Mouse (Mus musculus) liver, postnatal 0 days (tissue): ENCODE measurements at regions not wholly inside any gene's neighbourhood (a gene's known extent, or its start where the extent isn't known, plus 50 kb on each side); places are given as distances from the start of the nearest gene placed in this dataset.

Experiments
- ATAC-seq: fragments of 200-750 bp; cut with Nextera tagmentation; 2 replicates; pipeline ENCODE4 v1.8.0; 2017; ENCODE audit warnings: mild to moderate bottlenecking, moderate library complexity
- DNase-seq: peaks from one replicate; pipeline ENCODE4 v3.0.0-alpha.2; 2016
- H3K27ac ChIP-seq: fragments of 300-500 bp; sonication (generic); 2 replicates; pipeline ENCODE4 v1.5.1; 2014; ENCODE audit warnings: antibody characterized with exemption, moderate library complexity, mild to moderate bottlenecking, low read depth
- H3K27me3 ChIP-seq: fragments of 300-500 bp; sonication (generic); 2 replicates; pipeline ENCODE4 v1.6.1; 2014; ENCODE audit warnings: low read length, control low read depth, mixed read lengths; ENCODE audit not compliant: insufficient read depth
- H3K36me3 ChIP-seq: fragments of 300-500 bp; sonication (generic); replicated peaks from 2 replicates; pipeline ENCODE4 v1.6.1; 2014; ENCODE audit warnings: mild to moderate bottlenecking, control low read depth, low read length, moderate library complexity, mixed read lengths; ENCODE audit not compliant: insufficient read depth
- H3K4me1 ChIP-seq: fragments of 300-500 bp; sonication (generic); 2 replicates; pipeline ENCODE4 v1.6.1; 2014; ENCODE audit warnings: antibody characterized with exemption, mild to moderate bottlenecking, control low read depth; ENCODE audit not compliant: insufficient read depth
- H3K4me2 ChIP-seq: fragments of 300-500 bp; sonication (generic); 2 replicates; pipeline ENCODE4 v1.6.1; 2014; ENCODE audit warnings: low read depth, mild to moderate bottlenecking, low read length, moderate library complexity, mixed read lengths
- H3K4me3 ChIP-seq: fragments of 300-500 bp; sonication (generic); 2 replicates; pipeline ENCODE4 v1.5.1; 2014; ENCODE audit warnings: low read depth, low read length
- H3K9ac ChIP-seq: fragments of 300-500 bp; sonication (generic); replicated peaks from 2 replicates; pipeline ENCODE4 v1.6.1; 2014; ENCODE audit warnings: mild to moderate bottlenecking, moderate library complexity
- H3K9me3 ChIP-seq: fragments of 300-500 bp; sonication (generic); 2 replicates; pipeline ENCODE4 v1.6.1; 2016; ENCODE audit warnings: mild to moderate bottlenecking, control low read depth, low read length, mixed read lengths
- CTCF ChIP-seq: sonication (generic); IDR thresholded peaks from 2 replicates; pipeline ENCODE4 v1.5.1; 2016; ENCODE audit warnings: antibody characterized with exemption, low read depth
- EP300 ChIP-seq: IDR thresholded peaks from 2 replicates; pipeline ENCODE4 v1.6.1; 2016; ENCODE audit warnings: antibody characterized with exemption, low read depth, mild to moderate bottlenecking
- WGBS: fragments of 180-500 bp; shearing (Covaris S2); extraction: QIAGEN DNeasy Blood & Tissue Kit; methylation state at CpG from one replicate; pipeline ENCODE4 v1.1.7; 2014; ENCODE audit not compliant: insufficient replicate concordance; 5-methylcytosine and 5-hydroxymethylcytosine counted together

- 68% methylated on average over 4 of the region's 4 CpGs for WGBS
- ATAC-seq = no peak
- H3K9ac ChIP-seq = no peak overlapping the region
Measured at GRCm38 (mm10) chrX:11466191-11466590, 138.6 kb downstream of the H2al1j start.

GRCm38 (mm10) chrX:11479696-11480339 lies 152.2 kb downstream of the H2al1j start:
- H3K27me3 ChIP-seq = no peaks in the 10 kb centered on the region
- H3K4me1 ChIP-seq = no peaks in the 10 kb centered on the region
- H3K9me3 ChIP-seq = no peaks in the 10 kb centered on the region
- no peak for ATAC-seq
- H3K36me3 ChIP-seq = no peaks in the 10 kb centered on the region
- WGBS = 80% methylated on average over 16 of the region's 16 CpGs
- no peak overlapping the region for H3K4me3 ChIP-seq
- no peak overlapping the region for H3K4me2 ChIP-seq
- TF ChIP-seq CTCF = no peak
- no peak for TF ChIP-seq EP300
- no peak overlapping the region for H3K27ac ChIP-seq
- no peak overlapping the region for H3K9ac ChIP-seq
- no peak for DNase-seq

More at GRCm38 (mm10) chrX:11466191-11466590, 138.6 kb downstream of the H2al1j start:
- Histone ChIP-seq H3K4me1 (no peaks in the 10 kb centered on the region), H3K9me3 (no peaks in the 10 kb centered on the region), H3K27me3 (peaks cover 3% of the 10 kb centered on the region; the same call in 1 of the 2 replicates), H3K27ac (no peak overlapping the region), H3K36me3 (no peaks in the 10 kb centered on the region), H3K4me2 (no peak overlapping the region), H3K4me3 (no peak overlapping the region)
- no peak for DNase-seq
- TF ChIP-seq CTCF (no peak), EP300 (no peak)

DNA sequence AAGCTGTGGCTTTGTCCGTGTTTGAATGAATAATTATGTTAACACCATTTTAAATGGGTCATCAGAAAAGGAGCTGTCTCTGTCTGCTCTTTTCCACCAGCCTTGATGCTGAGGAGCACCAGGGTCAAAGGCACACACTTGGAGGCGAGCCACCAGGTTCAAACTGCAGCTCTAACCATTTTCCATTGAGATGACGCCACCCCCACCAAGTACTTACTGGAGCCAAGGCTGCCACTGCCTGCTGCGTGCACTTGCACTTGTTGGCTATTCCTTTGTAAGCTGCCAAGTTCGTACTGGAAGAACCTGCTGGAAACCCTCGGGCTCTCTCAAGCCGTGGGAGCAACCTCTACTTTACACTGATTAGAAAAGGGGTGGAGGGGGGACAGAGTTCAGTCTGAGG lies 154.5 kb downstream of the H2al1j start:
- H3K9ac ChIP-seq = no peak overlapping the region
- no peaks in the 10 kb centered on the region for H3K4me1 ChIP-seq
- H3K4me3 ChIP-seq = no peak overlapping the region
- DNase-seq = no peak
- TF ChIP-seq CTCF (no peak), EP300 (no peak)
- 76% methylated on average over 7 of the region's 7 CpGs for WGBS
- no peaks in the 10 kb centered on the region for H3K9me3 ChIP-seq
- H3K36me3 ChIP-seq = no peaks in the 10 kb centered on the region
- H3K27me3 ChIP-seq = no peaks in the 10 kb centered on the region
- H3K27ac ChIP-seq = no peak overlapping the region
- no peak overlapping the region for H3K4me2 ChIP-seq
- ATAC-seq = no peak

DNA sequence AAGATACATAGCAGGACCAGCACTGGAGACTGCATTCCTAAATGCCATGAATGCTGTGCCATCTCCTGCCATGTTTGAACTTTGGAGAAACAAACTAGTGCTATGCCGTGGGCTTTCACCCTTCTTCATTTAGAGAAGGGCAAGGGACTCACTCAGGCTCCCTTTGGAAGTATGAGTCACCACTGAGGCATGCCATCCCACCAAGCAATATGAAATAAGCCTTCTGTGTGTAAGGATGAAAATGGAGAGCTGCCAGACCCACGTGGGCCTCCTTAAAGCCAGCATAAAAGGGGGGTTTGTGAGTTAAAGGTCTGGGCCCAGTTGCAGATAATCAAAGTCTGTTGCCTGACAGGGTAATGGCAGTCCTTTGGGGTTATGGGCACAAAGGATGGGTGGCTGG lies 159.0 kb downstream of the H2al1j start:
- 56% methylated on average over 2 of the region's 2 CpGs for WGBS
- Histone ChIP-seq H3K9me3 (no peaks in the 10 kb centered on the region), H3K27me3 (no peaks in the 10 kb centered on the region), H3K4me1 (no peaks in the 10 kb centered on the region), H3K4me3 (no peak overlapping the region), H3K4me2 (no peak overlapping the region), H3K36me3 (no peaks in the 10 kb centered on the region), H3K27ac (no peak overlapping the region), H3K9ac (no peak overlapping the region)
- DNase-seq = no peak
- TF ChIP-seq CTCF = no peak
- no peak for ATAC-seq

DNA sequence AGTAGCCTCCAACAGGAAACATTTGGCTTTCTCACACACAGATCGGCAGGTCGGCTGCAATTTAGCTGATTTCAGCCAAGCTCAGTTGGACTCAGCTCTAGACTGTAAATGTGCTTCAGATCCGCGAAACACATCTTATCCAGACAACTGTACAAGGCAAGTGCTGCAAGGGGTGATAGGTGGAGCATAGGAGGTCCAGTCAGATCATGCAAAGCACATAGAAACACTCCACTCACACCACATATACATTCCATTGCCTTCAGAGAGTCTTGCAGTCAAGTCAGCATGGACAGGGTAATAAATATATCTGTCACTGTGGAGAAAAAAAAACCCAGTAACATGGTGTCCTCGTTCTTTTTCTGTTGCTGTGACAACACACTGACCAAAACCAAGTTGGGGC lies 160.3 kb downstream of the H2al1j start:
- DNase-seq = no peak
- H3K9me3 ChIP-seq = no peaks in the 10 kb centered on the region
- no peak overlapping the region for H3K4me3 ChIP-seq
- H3K27ac ChIP-seq = no peak overlapping the region
- H3K27me3 ChIP-seq = peaks cover 8% of the 10 kb centered on the region; the same call in 1 of the 2 replicates
- TF ChIP-seq CTCF (no peak), EP300 (no peak)
- ATAC-seq = no peak
- 61% methylated on average over 5 of the region's 5 CpGs for WGBS
- no peak overlapping the region for H3K9ac ChIP-seq
- H3K4me1 ChIP-seq = no peaks in the 10 kb centered on the region
- no peak overlapping the region for H3K4me2 ChIP-seq
- no peaks in the 10 kb centered on the region for H3K36me3 ChIP-seq

- ATAC-seq (no peak), DNase-seq (no peak)
- WGBS = 61% methylated on average over 5 of the region's 5 CpGs
Measured at GRCm38 (mm10) chrX:11490146-11490693, 162.6 kb downstream of the H2al1j start.

More at GRCm38 (mm10) chrX:11490146-11490693, 162.6 kb downstream of the H2al1j start:
- no peak overlapping the region for H3K4me2 ChIP-seq
- no peak overlapping the region for H3K27ac ChIP-seq
- no peaks in the 10 kb centered on the region for H3K9me3 ChIP-seq
- H3K9ac ChIP-seq = no peak overlapping the region
- H3K4me1 ChIP-seq = no peaks in the 10 kb centered on the region
- TF ChIP-seq CTCF = no peak
- no peak overlapping the region for H3K4me3 ChIP-seq
- H3K27me3 ChIP-seq = peaks cover 11% of the 10 kb centered on the region; the same call in 1 of the 2 replicates
- no peaks in the 10 kb centered on the region for H3K36me3 ChIP-seq
